Mouse (Mus musculus): ENCODE measurements at regions not wholly inside any gene's neighbourhood (a gene's known extent, or its start where the extent isn't known, plus 50 kb on each side); places are given as distances from the start of the nearest gene placed in this dataset.
"Not testable (repeated sequence)": the region's sequence is repeated elsewhere in the genome, so short reads cannot be mapped to it uniquely, and the experiment has no call there.

DNA sequence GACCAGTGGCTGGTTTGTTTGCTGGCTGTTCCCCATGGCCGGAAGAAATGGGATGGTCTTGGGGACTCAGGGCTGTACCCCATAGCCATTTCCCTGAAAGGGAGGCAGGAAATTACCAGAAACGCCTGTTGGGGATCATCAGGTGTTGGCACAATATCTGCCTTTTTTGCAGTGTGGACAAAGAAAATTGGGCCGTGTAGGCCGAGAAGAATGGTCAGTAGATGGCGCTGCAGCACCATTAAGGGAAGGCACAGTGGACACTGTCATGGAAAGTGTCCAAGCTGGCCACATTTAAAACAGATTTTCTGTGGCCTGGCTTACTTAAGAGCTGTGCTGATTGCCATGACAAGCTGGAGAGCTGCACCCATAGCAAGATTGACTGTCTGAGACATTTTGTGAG, 358.1 kb downstream of the Slxl1 start:
- DNase-seq (ENCODE audit: low read depth, low spot score); POLR2A ChIA-PET; CTCF ChIA-PET; H3K27me3 ChIP-seq; ATAC-seq; in situ Hi-C loops (cut with MboI; ENCODE audit: low pct_unique_long_range_greater_than_20kb): not testable (repeated sequence)
- TF ChIP-seq CTCF (IDR thresholded peaks at IDR 0.05), result peak; percentile 16

Measured in Patski (cell line).